Mouse (Mus musculus): Measurements from ENCODE around the gene Gpx3.

- no peak for TF ChIP-seq CTCF (IDR thresholded peaks at IDR 0.05; ENCODE audit: low read depth, low read length)
- TF ChIP-seq POLR2A (IDR thresholded peaks at IDR 0.05; ENCODE audit: extremely low read depth, insufficient read depth, low read length): no peak
These were observed 2.8 kb downstream of the Gpx3 start for GRCm38 (mm10) chr11:54905086-54905485.
